ENCODE assay signal across 20 mouse cellular contexts in genomic region chr15:4033168-4034004, GRCm38 (mm10). TPM values are rescaled to one million over a fixed set of nuclear protein-coding genes. Genes with fewer than 3 reads are reported as not detected.
A peak's percentile ranks its signal among the peaks of the same experiment; 100 is the strongest.
DNase-seq lines count a peak whose midpoint lies in the region; ATAC-seq and TF ChIP-seq lines count a peak whose summit lies in the region.
"Had no signal": no experiment of that assay in that cellular context is flagged by ENCODE, and none has a peak within 500 bp of the region (broad histone marks: within the 10 kb centered on the region; RNA-seq: fewer than 3 reads in every experiment).

No protein-coding gene starts in this region.

- DNase-seq in adrenal gland, postnatal 14 days = peak; percentile 21
- no peak for DNase-seq in adrenal gland, adult 18-20 months (ENCODE audit: low spot score in 2 of 2)
- peak; percentile 49 for DNase-seq in kidney, adult 2 months
- no peak for DNase-seq in liver
- DNase-seq: cerebellum, adult 9-10 months; forebrain, postnatal 0 days; gastrocnemius, postnatal 10 days; liver, postnatal 0 days; lung, postnatal 4 days; midbrain, embryonic 14.5 days; thymus, postnatal 4 days had no signal

- no peak overlapping the region for H3K4me3 ChIP-seq in kidney, adult 2 months (ENCODE audit: insufficient read depth, low read depth, low read length)
- no peak overlapping the region for H3K4me3 ChIP-seq in kidney, embryonic 15.5 days (replicated peaks)
- H3K4me3 ChIP-seq in intestine, embryonic 16.5 days (ENCODE audit: low read length) = no peak overlapping the region
- no peak overlapping the region for H3K4me3 ChIP-seq in midbrain, embryonic 15.5 days
- H3K4me3 ChIP-seq: hindbrain, embryonic 10.5 days; left cerebral cortex, adult 2 months; limb, embryonic 13.5 days; neural tube, embryonic 12.5 days had no signal

- TF ChIP-seq CTCF in kidney, adult 2 months (conservative IDR thresholded peaks at IDR 0.05; ENCODE audit: insufficient read depth, insufficient read length, low read depth, low read length) = no peak

- ATAC-seq in kidney, embryonic 15.5 days (replicated peaks; ENCODE audit: low FRiP score) = no peak
- peak; percentile 33 for ATAC-seq in activated CD4-positive, CD25-positive, alpha-beta regulatory T cell, adult 4 months
- ATAC-seq in intestine, embryonic 16.5 days = peak; percentile 79
- ATAC-seq in midbrain, embryonic 15.5 days (replicated peaks) = no peak
- ATAC-seq: forebrain, postnatal 0 days; liver, postnatal 0 days had no signal

- peaks cover 8% of the 10 kb centered on the region for H3K36me3 ChIP-seq in kidney, adult 2 months (ENCODE audit: control insufficient read depth, insufficient read depth, low read length)
- peaks cover 27% of the 10 kb centered on the region for H3K36me3 ChIP-seq in kidney, embryonic 15.5 days
- H3K36me3 ChIP-seq in intestine, embryonic 16.5 days (ENCODE audit: control insufficient read depth, insufficient read depth, low read length) = peaks cover 6% of the 10 kb centered on the region; the same call in 1 of the 2 replicates
- H3K36me3 ChIP-seq in midbrain, embryonic 15.5 days (replicated peaks) = peaks cover 12% of the 10 kb centered on the region
- H3K36me3 ChIP-seq: G1E had no signal

- peak overlapping the region; percentile 81 for H3K27ac ChIP-seq in kidney, adult 2 months (ENCODE audit: insufficient read depth, low read depth, low read length)
- H3K27ac ChIP-seq in kidney, embryonic 15.5 days = no peak overlapping the region
- H3K27ac ChIP-seq in intestine, embryonic 16.5 days (ENCODE audit: low read length) = peak overlapping the region; percentile 20
- H3K27ac ChIP-seq in midbrain, embryonic 15.5 days = no peak overlapping the region
- H3K27ac ChIP-seq: hindbrain, embryonic 10.5 days; left cerebral cortex, adult 2 months; limb, embryonic 13.5 days; neural tube, embryonic 12.5 days had no signal

- H3K4me1 ChIP-seq in kidney, adult 2 months (ENCODE audit: control insufficient read depth, insufficient read depth, low read length) = peaks cover 7% of the 10 kb centered on the region; the same call in 1 of the 2 replicates
- peaks cover 7% of the 10 kb centered on the region; the same call in 1 of the 2 replicates for H3K4me1 ChIP-seq in kidney, embryonic 15.5 days
- peaks cover 11% of the 10 kb centered on the region for H3K4me1 ChIP-seq in intestine, embryonic 16.5 days (ENCODE audit: control insufficient read depth, insufficient read depth, low read length)
- peaks cover 3% of the 10 kb centered on the region for H3K4me1 ChIP-seq in midbrain, embryonic 15.5 days
- H3K4me1 ChIP-seq: hindbrain, embryonic 10.5 days; neural tube, embryonic 12.5 days had no signal

- H3K27me3 ChIP-seq in kidney, adult 2 months (replicated peaks; ENCODE audit: control insufficient read depth, insufficient read depth, low read length) = no peaks in the 10 kb centered on the region
- no peaks in the 10 kb centered on the region for H3K27me3 ChIP-seq in kidney, embryonic 15.5 days
- no peaks in the 10 kb centered on the region for H3K27me3 ChIP-seq in intestine, embryonic 16.5 days (replicated peaks; ENCODE audit: control insufficient read depth, insufficient read depth, low read length)
- H3K27me3 ChIP-seq in midbrain, embryonic 15.5 days (replicated peaks) = no peaks in the 10 kb centered on the region
- H3K27me3 ChIP-seq: limb, embryonic 13.5 days; neural tube, embryonic 12.5 days had no signal

- no peak for TF ChIP-seq POLR2A in kidney, adult 2 months (IDR thresholded peaks at IDR 0.05; ENCODE audit: low read depth, low read length)

- 38% methylated on average over 3 of the region's 3 CpGs for WGBS in kidney, adult 2 months
- WGBS in kidney, embryonic 15.5 days = 79% methylated on average over 3 of the region's 3 CpGs
- WGBS in intestine, embryonic 16.5 days = 62% methylated on average over 3 of the region's 3 CpGs
- WGBS in midbrain, embryonic 15.5 days = 80% methylated on average over 3 of the region's 3 CpGs

- H3K9me3 ChIP-seq in kidney, embryonic 15.5 days (replicated peaks) = no peaks in the 10 kb centered on the region
- no peaks in the 10 kb centered on the region for H3K9me3 ChIP-seq in intestine, embryonic 16.5 days (ENCODE audit: control insufficient read depth, low read length)
- H3K9me3 ChIP-seq in midbrain, embryonic 15.5 days = no peaks in the 10 kb centered on the region
- H3K9me3 ChIP-seq: G1E; hindbrain, embryonic 10.5 days; limb, embryonic 13.5 days; neural tube, embryonic 12.5 days had no signal

- H3K9ac ChIP-seq in kidney, embryonic 15.5 days = no peak overlapping the region
- no peak overlapping the region for H3K9ac ChIP-seq in intestine, embryonic 16.5 days (ENCODE audit: low read depth, low read length)
- H3K9ac ChIP-seq in midbrain, embryonic 15.5 days = no peak overlapping the region
- H3K9ac ChIP-seq: forebrain, postnatal 0 days; limb, embryonic 13.5 days; liver, postnatal 0 days; neural tube, embryonic 12.5 days had no signal

- H3K4me2 ChIP-seq in kidney, embryonic 15.5 days = no peak overlapping the region
- no peak overlapping the region for H3K4me2 ChIP-seq in intestine, embryonic 16.5 days (ENCODE audit: low read depth, low read length)
- no peak overlapping the region for H3K4me2 ChIP-seq in midbrain, embryonic 15.5 days
- H3K4me2 ChIP-seq: limb, embryonic 13.5 days; neural tube, embryonic 12.5 days had no signal

RNA-seq across cellular contexts. Expression of gene Oxct1, which starts 7.2 kb away (rescaled TPM):
- total RNA-seq in adrenal gland, postnatal 14 days (2021) = 162 and 172 TPM in 2 replicates
- total RNA-seq in adrenal gland, adult 18-20 months (2021) = 100 to 1,000 TPM; 167 to 192 TPM
- polyA plus RNA-seq in kidney, adult 2 months (2012; rRNA removed) = 401 and 425 TPM in 2 replicates
- polyA plus RNA-seq in kidney, embryonic 15.5 days (2015; fragmentation: Nextera tagmentation; extraction: Ambion mirVana) = 296 and 323 TPM in 2 replicates
- 10 to 100 TPM; 76.3 to 80.9 TPM for polyA plus RNA-seq in activated CD4-positive, CD25-positive, alpha-beta regulatory T cell, adult 4 months (2017; shearing (Covaris generic))
- 184 and 212 TPM in 2 replicates for polyA plus RNA-seq in intestine, embryonic 16.5 days (2015; fragmentation: Nextera tagmentation; extraction: Ambion mirVana)
- polyA plus RNA-seq in midbrain, embryonic 15.5 days (2015; fragmentation: Nextera tagmentation; extraction: Ambion mirVana) = 285 and 301 TPM in 2 replicates

RNA-seq across cellular contexts. Expression of gene AW549877, which starts 37.8 kb away (rescaled TPM):
- total RNA-seq in adrenal gland, postnatal 14 days (2021) = 49.0 and 52.0 TPM in 2 replicates
- total RNA-seq in adrenal gland, adult 18-20 months (2021) = 10 to 100 TPM; 44.8 to 54.8 TPM
- polyA plus RNA-seq in kidney, adult 2 months (2012; rRNA removed) = 15.3 and 20.5 TPM in 2 replicates
- polyA plus RNA-seq in kidney, embryonic 15.5 days (2015; fragmentation: Nextera tagmentation; extraction: Ambion mirVana) = 37.0 and 38.6 TPM in 2 replicates
- 10 to 100 TPM; 26.7 to 29.1 TPM for polyA plus RNA-seq in activated CD4-positive, CD25-positive, alpha-beta regulatory T cell, adult 4 months (2017; shearing (Covaris generic))
- polyA plus RNA-seq in intestine, embryonic 16.5 days (2015; fragmentation: Nextera tagmentation; extraction: Ambion mirVana) = 26.6 and 33.2 TPM in 2 replicates
- 39.3 and 41.2 TPM in 2 replicates for polyA plus RNA-seq in midbrain, embryonic 15.5 days (2015; fragmentation: Nextera tagmentation; extraction: Ambion mirVana)

RNA-seq across cellular contexts. Expression of gene Fbxo4, which starts 54.0 kb away (rescaled TPM):
- total RNA-seq in adrenal gland, postnatal 14 days (2021) = 16.7 and 18.4 TPM in 2 replicates
- 10 to 100 TPM; 17.0 to 18.4 TPM for total RNA-seq in adrenal gland, adult 18-20 months (2021)
- 8.8 and 10.7 TPM in 2 replicates for polyA plus RNA-seq in kidney, adult 2 months (2012; rRNA removed)
- polyA plus RNA-seq in kidney, embryonic 15.5 days (2015; fragmentation: Nextera tagmentation; extraction: Ambion mirVana) = 10.9 and 11.7 TPM in 2 replicates
- 1 to 10 TPM; 4.5 to 8.7 TPM for polyA plus RNA-seq in activated CD4-positive, CD25-positive, alpha-beta regulatory T cell, adult 4 months (2017; shearing (Covaris generic))
- 9.5 and 9.7 TPM in 2 replicates for polyA plus RNA-seq in intestine, embryonic 16.5 days (2015; fragmentation: Nextera tagmentation; extraction: Ambion mirVana)
- polyA plus RNA-seq in midbrain, embryonic 15.5 days (2015; fragmentation: Nextera tagmentation; extraction: Ambion mirVana) = 7.9 and 9.4 TPM in 2 replicates

Comparison
In these comparisons a context has a peak if more than half of its experiments do, and no peak if none do; other contexts are left out.
1. DNase-seq: peak in adrenal gland, postnatal 14 days (single experiment) and kidney, adult 2 months (single experiment); none in adrenal gland, adult 18-20 months (0 of 2) and liver (single experiment).
2. H3K27ac ChIP-seq: peak in kidney, adult 2 months (single experiment) and intestine, embryonic 16.5 days (single experiment); none in kidney, embryonic 15.5 days (single experiment) and midbrain, embryonic 15.5 days (single experiment).
3. ATAC-seq: peak in activated CD4-positive, CD25-positive, alpha-beta regulatory T cell, adult 4 months (single experiment) and intestine, embryonic 16.5 days (single experiment); none in kidney, embryonic 15.5 days (single experiment) and midbrain, embryonic 15.5 days (single experiment).